Mouse (Mus musculus): ENCODE measurements around the gene Prrc2b.

The Prrc2b gene

GRCm38 (mm10) chr2:32187019-32187551 lies 36.2 kb downstream of the Prrc2b start:
- DNase-seq (ENCODE audit: low read depth, low spot score), result no peak

- no peak for DNase-seq (ENCODE audit: low read depth, low spot score)
Measured at GRCm38 (mm10) chr2:32187649-32188048, 36.8 kb downstream of the Prrc2b start.

GRCm38 (mm10) chr2:32189060-32189681 lies 38.3 kb downstream of the Prrc2b start:
- DNase-seq (ENCODE audit: low read depth, low spot score), result no peak

GRCm38 (mm10) chr2:32190620-32191019 lies 39.7 kb downstream of the Prrc2b start:
- DNase-seq (ENCODE audit: low read depth, low spot score), result no peak

- DNase-seq (ENCODE audit: low read depth, low spot score), result no peak
Measured at GRCm38 (mm10) chr2:32191872-32192507, 41.1 kb downstream of the Prrc2b start.

GRCm38 (mm10) chr2:32198977-32199376 lies 48.1 kb downstream of the Prrc2b start:
- DNase-seq (ENCODE audit: low read depth, low spot score), result no peak

GRCm38 (mm10) chr2:32200033-32200432 lies 49.2 kb downstream of the Prrc2b start:
- DNase-seq (ENCODE audit: low read depth, low spot score), result no peak

GRCm38 (mm10) chr2:32200712-32201111 lies 49.8 kb downstream of the Prrc2b start:
- no peak for DNase-seq (ENCODE audit: low read depth, low spot score)

GRCm38 (mm10) chr2:32201527-32201926 lies 50.6 kb downstream of the Prrc2b start:
- no peak for DNase-seq (ENCODE audit: low read depth, low spot score)

- DNase-seq (ENCODE audit: low read depth, low spot score), result no peak
Measured at GRCm38 (mm10) chr2:32203853-32204252, 53.0 kb downstream of the Prrc2b start.

- no peak for DNase-seq (ENCODE audit: low read depth, low spot score)
Measured at GRCm38 (mm10) chr2:32207682-32208081, 56.8 kb downstream of the Prrc2b start.

GRCm38 (mm10) chr2:32211689-32212088 lies 60.8 kb downstream of the Prrc2b start:
- no peak for DNase-seq (ENCODE audit: low read depth, low spot score)

- DNase-seq (ENCODE audit: low read depth, low spot score), result no peak
Measured at GRCm38 (mm10) chr2:32213000-32213399, 62.1 kb downstream of the Prrc2b start.

GRCm38 (mm10) chr2:32215576-32215975 lies 64.7 kb downstream of the Prrc2b start:
- no peak for DNase-seq (ENCODE audit: low read depth, low spot score)

- DNase-seq (ENCODE audit: low read depth, low spot score), result no peak
Measured at GRCm38 (mm10) chr2:32216506-32216905, 65.6 kb downstream of the Prrc2b start.

GRCm38 (mm10) chr2:32217656-32218055 lies 66.8 kb downstream of the Prrc2b start:
- DNase-seq (ENCODE audit: low read depth, low spot score), result no peak

- DNase-seq (ENCODE audit: low read depth, low spot score), result no peak
Measured at GRCm38 (mm10) chr2:32218113-32218512, 67.2 kb downstream of the Prrc2b start.

GRCm38 (mm10) chr2:32218541-32219334 lies 67.9 kb downstream of the Prrc2b start:
- no peak for DNase-seq (ENCODE audit: low read depth, low spot score)

- no peak for DNase-seq (ENCODE audit: low read depth, low spot score)
Measured at GRCm38 (mm10) chr2:32219501-32219900, 68.6 kb downstream of the Prrc2b start.

GRCm38 (mm10) chr2:32220021-32220420 lies 69.1 kb downstream of the Prrc2b start:
- no peak for DNase-seq (ENCODE audit: low read depth, low spot score)

- no peak for DNase-seq (ENCODE audit: low read depth, low spot score)
Measured at GRCm38 (mm10) chr2:32220969-32221368, 70.1 kb downstream of the Prrc2b start.

GRCm38 (mm10) chr2:32221577-32221976 lies 70.7 kb downstream of the Prrc2b start:
- no peak for DNase-seq (ENCODE audit: low read depth, low spot score)

Data from forelimb bud, embryonic 11.5 days (tissue).